In genomic region chr4:44557815-44558563, GRCm38 (mm10) we compare ENCODE assay signal across 8 mouse cellular contexts.
DNase-seq lines count a peak whose midpoint lies in the region; ATAC-seq and TF ChIP-seq lines count a peak whose summit lies in the region.

No protein-coding gene starts in this region.

- peak; percentile 25 to 67 for DNase-seq in urinary bladder, postnatal 4 days (ENCODE audit: low spot score in 2 of 2)
- no peak for DNase-seq in urinary bladder, postnatal 36 days (ENCODE audit: low spot score in 2 of 2)
- DNase-seq in cerebellum, postnatal 4 days (ENCODE audit: low spot score in 2 of 2) = peak; percentile 42 to 81
- DNase-seq in kidney, postnatal 0 days (ENCODE audit: low spot score) = peak; percentile 76
- peak; percentile 52 for DNase-seq in ovary, postnatal 36 days (ENCODE audit: low spot score)
- no peak for DNase-seq in spleen, postnatal 4 days (ENCODE audit: low spot score in 2 of 2)

- H3K9me3 ChIP-seq in heart, embryonic 12.5 days (replicated peaks) = no peaks in the 10 kb centered on the region
- no peaks in the 10 kb centered on the region for H3K9me3 ChIP-seq in kidney, postnatal 0 days (replicated peaks; ENCODE audit: low read length)
- no peaks in the 10 kb centered on the region for H3K9me3 ChIP-seq in liver, embryonic 15.5 days (replicated peaks)

- no peak overlapping the region for H3K27ac ChIP-seq in heart, embryonic 12.5 days (ENCODE audit: poor library complexity, severe bottlenecking)
- no peak overlapping the region for H3K27ac ChIP-seq in kidney, postnatal 0 days
- no peak overlapping the region for H3K27ac ChIP-seq in liver, embryonic 15.5 days (replicated peaks)

- WGBS in heart, embryonic 12.5 days = 3% methylated on average over 36 of the region's 36 CpGs
- WGBS in kidney, postnatal 0 days = 1% methylated on average over 33 of the region's 36 CpGs
- 5% methylated on average over 36 of the region's 36 CpGs for WGBS in liver, embryonic 15.5 days (ENCODE audit: insufficient replicate concordance)

- peak; percentile 78 for TF ChIP-seq CTCF in kidney, postnatal 0 days (IDR thresholded peaks at IDR 0.05; ENCODE audit: low read depth)

- peaks cover 11% of the 10 kb centered on the region; the same call in 1 of the 2 replicates for H3K4me1 ChIP-seq in heart, embryonic 12.5 days (replicated peaks)
- H3K4me1 ChIP-seq in kidney, postnatal 0 days (replicated peaks; ENCODE audit: insufficient read depth, low read length) = peaks cover 10% of the 10 kb centered on the region; the same call in 1 of the 2 replicates
- H3K4me1 ChIP-seq in liver, embryonic 15.5 days (replicated peaks) = no peaks in the 10 kb centered on the region

- peak overlapping the region; percentile 60 for H3K9ac ChIP-seq in heart, embryonic 12.5 days
- H3K9ac ChIP-seq in kidney, postnatal 0 days (ENCODE audit: low read depth, low read length) = peak overlapping the region; percentile 47; the same call in 1 of the 2 replicates
- H3K9ac ChIP-seq in liver, embryonic 15.5 days = no peak overlapping the region

- peak overlapping the region; percentile 47 for H3K4me3 ChIP-seq in heart, embryonic 12.5 days
- H3K4me3 ChIP-seq in kidney, postnatal 0 days (replicated peaks; ENCODE audit: low read depth, low read length) = peak overlapping the region; percentile 36
- H3K4me3 ChIP-seq in liver, embryonic 15.5 days (replicated peaks) = no peak overlapping the region

- ATAC-seq in heart, embryonic 12.5 days (ENCODE audit: insufficient number of reproducible peaks, low FRiP score) = peak; percentile 61
- ATAC-seq in kidney, postnatal 0 days (replicated peaks; ENCODE audit: low FRiP score, low read depth) = peak; percentile 64
- ATAC-seq in liver, embryonic 15.5 days (ENCODE audit: insufficient read depth) = no peak

- H3K27me3 ChIP-seq in heart, embryonic 12.5 days (replicated peaks) = peaks cover 41% of the 10 kb centered on the region
- no peaks in the 10 kb centered on the region for H3K27me3 ChIP-seq in kidney, postnatal 0 days (ENCODE audit: insufficient read depth, low read length)
- peaks cover 20% of the 10 kb centered on the region for H3K27me3 ChIP-seq in liver, embryonic 15.5 days

- H3K4me2 ChIP-seq in heart, embryonic 12.5 days = peak overlapping the region; percentile 85
- H3K4me2 ChIP-seq in kidney, postnatal 0 days (ENCODE audit: low read length) = peak overlapping the region; percentile 80
- H3K4me2 ChIP-seq in liver, embryonic 15.5 days = peak overlapping the region; percentile 29

- H3K36me3 ChIP-seq in heart, embryonic 12.5 days = no peaks in the 10 kb centered on the region
- H3K36me3 ChIP-seq in kidney, postnatal 0 days (ENCODE audit: insufficient read depth, low read length) = no peaks in the 10 kb centered on the region
- H3K36me3 ChIP-seq in liver, embryonic 15.5 days (replicated peaks) = no peaks in the 10 kb centered on the region

Comparison
In these comparisons a context has a peak if more than half of its experiments do, and no peak if none do; other contexts are left out.
1. DNase-seq: peak in urinary bladder, postnatal 4 days (2 of 2), cerebellum, postnatal 4 days (2 of 2), kidney, postnatal 0 days (single experiment) and ovary, postnatal 36 days (single experiment); none in urinary bladder, postnatal 36 days (0 of 2) and spleen, postnatal 4 days (0 of 2).
2. H3K4me2 ChIP-seq: peak in every context shown above with its lines; median percentile 85 in heart, embryonic 12.5 days; 80 in kidney, postnatal 0 days; 29 in liver, embryonic 15.5 days.